Mouse (Mus musculus) ES-Bruce4 (cell line): ENCODE results near the gene A630095N17Rik. TPM values are rescaled to one million over a fixed set of nuclear protein-coding genes. Genes with fewer than 3 reads are reported as not detected.

Source experiments
- H3K27ac ChIP-seq: 2 replicates; pipeline ENCODE4 v1.5.1; 2012; ENCODE audit warnings: low read length, inconsistent platforms; ENCODE audit not compliant: insufficient read depth
- H3K27me3 ChIP-seq: 2 replicates; pipeline ENCODE4 v1.6.1; 2012; ENCODE audit warnings: mild to moderate bottlenecking, low read length, inconsistent platforms; ENCODE audit not compliant: control insufficient read depth, poor library complexity, insufficient read depth, severe bottlenecking
- H3K36me3 ChIP-seq: 2 replicates; pipeline ENCODE4 v1.6.1; 2012; ENCODE audit warnings: inconsistent platforms, mild to moderate bottlenecking, low read length, moderate library complexity; ENCODE audit not compliant: control insufficient read depth, poor library complexity, insufficient read depth, severe bottlenecking
- H3K4me1 ChIP-seq: one replicate; pipeline ENCODE4 v1.8.1; 2011; ENCODE audit warnings: low read length; ENCODE audit not compliant: control insufficient read depth, insufficient read depth
- H3K4me3 ChIP-seq: 2 replicates; pipeline ENCODE4 v1.5.1; 2011; ENCODE audit warnings: low read depth, mild to moderate bottlenecking, low read length
- H3K9ac ChIP-seq: 2 replicates; pipeline ENCODE4 v1.6.1; 2012; ENCODE audit warnings: low read depth, mild to moderate bottlenecking, inconsistent platforms; ENCODE audit not compliant: poor library complexity, severe bottlenecking
- H3K9me3 ChIP-seq: replicated peaks from 2 replicates; pipeline ENCODE4 v1.6.1; 2012; ENCODE audit warnings: mild to moderate bottlenecking, low read length, inconsistent platforms; ENCODE audit not compliant: control insufficient read depth, poor library complexity, insufficient read depth, severe bottlenecking
- CTCF ChIP-seq: IDR thresholded peaks from one replicate; pipeline ENCODE4 v1.8.1; 2011; ENCODE audit warnings: low read depth, low read length
- EP300 ChIP-seq: IDR thresholded peaks from 2 replicates; pipeline ENCODE4 v1.6.1; 2011; ENCODE audit warnings: low read depth, low read length; ENCODE audit not compliant: insufficient read depth
- POLR2A ChIP-seq: IDR thresholded peaks from one replicate; pipeline ENCODE4 v1.8.1; 2011; ENCODE audit warnings: low read length; ENCODE audit not compliant: insufficient read depth
- polyA plus RNA-seq: library from polyadenylated mRNA; stranded (reverse); fragments of >200 nt; gene quantifications from 2 replicates; pipeline ENCODE4 v1.2.4, GENCODE M21; 2011; ENCODE audit warnings: low read depth; ENCODE audit not compliant: missing spikeins, insufficient read depth, insufficient read length

The A630095N17Rik gene
- polyA plus RNA-seq, 1 experiment, result not detected

DNA sequence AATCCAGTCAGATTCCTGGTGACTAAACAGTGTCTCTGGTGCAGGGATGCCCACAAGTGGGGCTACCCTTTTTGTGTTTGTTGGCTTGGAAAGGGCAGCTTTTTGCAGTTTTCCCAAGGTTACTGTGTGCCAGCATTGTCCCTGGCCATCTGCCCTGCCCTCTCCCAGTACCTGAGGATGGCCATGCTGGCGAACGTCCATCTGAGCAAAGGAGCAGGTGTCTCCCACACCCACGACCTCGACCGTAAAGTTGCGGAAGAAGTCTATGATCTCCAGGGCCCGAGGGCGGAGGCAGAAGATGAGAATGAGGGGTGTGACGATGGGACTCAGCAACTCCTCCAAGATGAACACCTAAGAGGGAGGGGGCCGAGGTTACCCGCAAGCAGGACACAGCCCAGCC, 46.4 kb downstream of the A630095N17Rik start:
- Histone ChIP-seq H3K4me1 (no peaks in the 10 kb centered on the region), H3K4me3 (0 out of 2 replicates have a peak overlapping the region, but pooled peaks have one; percentile 1), H3K27me3 (no peaks in the 10 kb centered on the region), H3K36me3 (no peaks in the 10 kb centered on the region), H3K9ac (no peak overlapping the region), H3K9me3 (no peaks in the 10 kb centered on the region), H3K27ac (no peak overlapping the region)
- no peak for TF ChIP-seq CTCF
- TF ChIP-seq POLR2A, result no peak
- TF ChIP-seq EP300, result no peak

DNA sequence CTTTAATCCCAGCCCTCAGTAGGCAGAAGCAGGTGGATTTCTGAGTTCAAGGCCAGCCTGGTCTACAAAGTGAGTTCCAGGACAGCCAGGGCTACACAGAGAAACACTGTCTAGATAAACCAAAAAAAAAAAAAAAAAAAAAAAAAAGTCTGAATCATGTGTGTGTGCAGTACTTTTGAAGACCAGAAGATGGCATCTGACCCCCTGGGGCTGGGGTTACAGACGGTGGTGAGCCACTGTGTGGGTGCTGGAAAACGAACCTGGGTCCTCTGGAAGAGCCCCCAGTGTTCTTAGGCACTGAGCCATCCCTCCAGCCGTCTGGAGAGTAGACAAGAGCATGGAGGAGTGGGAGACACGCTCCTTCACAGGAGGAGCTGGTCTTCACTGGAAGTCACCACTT, 49.7 kb downstream of the A630095N17Rik start:
- H3K9ac ChIP-seq, result no peak overlapping the region
- no peaks in the 10 kb centered on the region for H3K9me3 ChIP-seq
- no peaks in the 10 kb centered on the region for H3K4me1 ChIP-seq
- H3K4me3 ChIP-seq, result no peak overlapping the region
- H3K27me3 ChIP-seq, result no peaks in the 10 kb centered on the region
- no peaks in the 10 kb centered on the region for H3K36me3 ChIP-seq
- no peak overlapping the region for H3K27ac ChIP-seq
- TF ChIP-seq POLR2A (no peak), CTCF (no peak), EP300 (no peak)

DNA sequence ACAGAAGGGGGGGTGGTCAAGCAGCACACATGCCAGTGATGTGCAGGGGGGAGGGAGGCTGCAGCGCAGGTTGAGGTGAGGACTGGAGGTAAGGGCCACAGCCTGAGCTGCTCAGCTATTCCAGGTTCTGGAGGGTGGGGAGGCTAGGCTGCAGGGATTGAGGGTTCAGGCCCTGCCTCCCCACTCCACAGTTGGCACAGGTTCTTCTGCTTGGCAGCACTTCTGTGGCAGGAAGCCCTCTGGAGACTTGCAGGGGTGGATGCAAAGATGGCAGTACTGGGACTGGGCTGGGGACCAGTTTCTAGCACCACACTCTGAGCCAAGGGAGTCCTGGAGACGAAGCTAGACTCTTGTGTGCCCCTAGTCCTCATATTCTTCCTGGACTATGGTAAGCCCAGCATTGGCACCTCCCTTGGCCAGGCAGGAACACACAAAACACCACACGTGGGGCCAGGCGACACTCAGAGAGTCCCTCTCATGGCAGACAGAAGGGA, 50.5 kb downstream of the A630095N17Rik start:
- TF ChIP-seq CTCF, result no peak
- no peak for TF ChIP-seq POLR2A
- TF ChIP-seq EP300, result no peak
- no peaks in the 10 kb centered on the region for H3K27me3 ChIP-seq
- H3K4me3 ChIP-seq, result no peak overlapping the region
- no peak overlapping the region for H3K27ac ChIP-seq
- H3K9ac ChIP-seq, result no peak overlapping the region
- no peaks in the 10 kb centered on the region for H3K9me3 ChIP-seq
- H3K36me3 ChIP-seq, result no peaks in the 10 kb centered on the region
- no peaks in the 10 kb centered on the region for H3K4me1 ChIP-seq

DNA sequence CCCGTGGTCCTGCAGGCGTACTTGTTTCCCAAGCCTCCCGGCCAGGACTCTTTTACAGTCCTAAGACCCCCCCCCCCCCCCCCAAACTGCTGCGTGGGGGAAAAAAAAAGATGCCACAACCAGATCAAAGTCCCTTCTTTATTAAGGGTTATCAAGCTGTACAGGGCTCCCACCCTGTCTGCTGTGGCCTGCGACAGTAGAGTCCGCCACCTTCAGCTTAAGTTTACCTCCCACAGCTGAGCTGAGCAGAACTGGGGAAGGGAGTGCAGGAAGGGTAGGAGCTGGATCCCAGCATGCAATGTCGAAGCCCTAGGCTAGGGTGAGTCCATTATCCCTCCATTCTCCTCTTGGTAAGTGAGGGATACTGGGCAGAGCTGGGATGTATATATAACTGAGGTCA, 51.2 kb downstream of the A630095N17Rik start:
- no peaks in the 10 kb centered on the region for H3K4me1 ChIP-seq
- peak overlapping the region; percentile 17; the same call in 1 of the 2 replicates for H3K9ac ChIP-seq
- H3K27me3 ChIP-seq, result no peaks in the 10 kb centered on the region
- no peaks in the 10 kb centered on the region for H3K9me3 ChIP-seq
- H3K4me3 ChIP-seq, result no peak overlapping the region
- H3K36me3 ChIP-seq, result no peaks in the 10 kb centered on the region
- TF ChIP-seq POLR2A, result no peak
- H3K27ac ChIP-seq, result no peak overlapping the region

DNA sequence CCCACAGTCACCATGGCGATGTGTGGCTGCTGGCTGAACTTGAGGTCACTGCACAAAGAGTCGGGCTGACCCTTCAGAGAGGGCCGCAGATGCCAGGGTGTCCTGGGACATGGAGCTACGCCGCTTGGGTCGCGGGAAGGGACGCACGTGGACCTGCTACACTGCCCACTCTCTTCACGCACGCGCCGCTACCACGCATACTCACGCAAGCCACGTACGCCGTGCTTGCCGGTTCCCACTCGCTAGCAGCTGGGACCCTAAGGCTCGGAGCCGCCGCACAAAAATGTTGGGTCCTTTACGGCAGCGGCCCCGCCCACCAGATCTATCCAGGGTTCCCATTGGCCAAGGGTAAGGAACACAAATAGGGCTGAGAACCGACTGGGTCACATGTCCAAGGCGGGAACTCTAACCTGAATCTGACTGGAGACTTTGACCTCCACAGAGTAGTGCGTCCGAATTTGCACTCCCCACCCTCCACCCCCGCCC, 51.8 kb downstream of the A630095N17Rik start, which contains the start of gene Abcb6:
Gene Abcb6 (minus strand): TSS at position 288 of the 486 bp plus-strand sequence.
- no peaks in the 10 kb centered on the region for H3K9me3 ChIP-seq
- H3K27ac ChIP-seq, result no peak within 1 kb of the TSS
- no peaks in the 10 kb centered on the region for H3K36me3 ChIP-seq

DNA sequence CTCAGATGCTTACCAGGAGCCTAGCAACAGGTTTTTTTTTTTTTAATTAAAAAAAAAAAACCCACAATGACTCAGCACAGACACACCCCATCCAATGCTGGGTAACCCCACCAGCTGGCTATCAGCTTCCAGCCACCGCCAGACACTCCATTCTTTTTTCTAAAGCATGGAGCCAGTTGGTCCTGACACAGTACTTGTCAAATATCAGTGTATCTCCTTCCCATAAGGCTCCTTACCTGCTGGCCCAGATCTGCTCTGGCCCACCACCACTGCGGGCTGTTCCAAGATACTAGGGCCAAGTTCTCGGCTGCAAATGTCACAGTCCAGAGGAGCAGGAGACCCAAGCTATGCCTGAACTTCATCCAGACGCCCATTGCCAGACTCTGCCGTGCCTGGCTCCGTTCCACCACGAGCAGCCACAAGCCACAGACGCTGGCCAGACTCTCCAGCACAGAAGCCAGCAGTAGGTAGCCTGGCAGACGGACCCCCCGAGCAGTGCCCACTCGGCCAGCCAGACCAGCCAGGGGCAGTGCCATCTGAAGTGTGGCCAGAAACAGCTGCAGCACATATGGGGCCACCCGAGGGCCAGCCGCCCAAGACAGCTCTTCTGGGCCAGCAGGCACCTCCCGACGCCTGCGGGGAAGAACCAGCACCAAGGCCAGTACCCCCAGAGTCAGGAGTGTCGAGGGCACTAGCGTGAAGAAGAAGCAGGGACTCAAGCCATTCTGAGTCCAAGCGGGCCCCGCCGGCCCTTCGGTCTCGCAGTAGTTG, 52.4 kb downstream of the A630095N17Rik start:
- H3K9ac ChIP-seq, result peak overlapping the region; percentile 3; the same call in 1 of the 2 replicates
- no peaks in the 10 kb centered on the region for H3K4me1 ChIP-seq
- H3K36me3 ChIP-seq, result no peaks in the 10 kb centered on the region
- H3K4me3 ChIP-seq, result peak overlapping the region; percentile 70
- H3K27me3 ChIP-seq, result no peaks in the 10 kb centered on the region
- no peak for TF ChIP-seq EP300
- no peak for TF ChIP-seq POLR2A
- no peak for TF ChIP-seq CTCF
- no peaks in the 10 kb centered on the region for H3K9me3 ChIP-seq
- no peak overlapping the region for H3K27ac ChIP-seq

More for the DNA sequence above, 51.8 kb downstream of the A630095N17Rik start, which contains the start of gene Abcb6:
- H3K4me3 ChIP-seq, result peak within 1 kb of the TSS; percentile 70
- no peaks in the 10 kb centered on the region for H3K27me3 ChIP-seq
- peak; percentile 10 for TF ChIP-seq POLR2A
- TF ChIP-seq EP300, result no peak
- H3K4me1 ChIP-seq, result no peaks in the 10 kb centered on the region
- H3K9ac ChIP-seq, result peak within 1 kb of the TSS; percentile 17

Other genes with a start within 250 kb of the A630095N17Rik start
- gene Nhej1, start 106.9 kb downstream of the A630095N17Rik start, polyA plus RNA-seq, result 3.7 and 5.1 TPM in 2 replicates
- gene Slc23a3, start 98.2 kb downstream of the A630095N17Rik start, polyA plus RNA-seq, result not detected in 2 replicates
- gene Cnppd1, start 89.4 kb downstream of the A630095N17Rik start, polyA plus RNA-seq, result 20.0 and 23.9 TPM in 2 replicates
- 21.9 and 22.7 TPM in 2 replicates for gene Retreg2, start 89.3 kb downstream of the A630095N17Rik start, polyA plus RNA-seq
- 10.9 and 13.0 TPM in 2 replicates for gene Zfand2b, start 63.5 kb downstream of the A630095N17Rik start, polyA plus RNA-seq
- 8.8 and 10.8 TPM in 2 replicates for gene Abcb6, start 51.7 kb downstream of the A630095N17Rik start, polyA plus RNA-seq
- 17.0 and 17.4 TPM in 2 replicates for gene Ankzf1, start 40.0 kb downstream of the A630095N17Rik start, polyA plus RNA-seq
- gene Atg9a, start 39.9 kb downstream of the A630095N17Rik start, polyA plus RNA-seq, result 10.3 and 10.6 TPM in 2 replicates
- gene Glb1l, start 21.3 kb downstream of the A630095N17Rik start, polyA plus RNA-seq, result 5.1 and 10.6 TPM in 2 replicates
- 27.8 and 37.4 TPM in 2 replicates for gene Stk16, start 21.3 kb downstream of the A630095N17Rik start, polyA plus RNA-seq
- 97.4 and 113 TPM in 2 replicates for gene Tuba4a, start 12.2 kb downstream of the A630095N17Rik start, polyA plus RNA-seq
- 18.9 and 23.8 TPM in 2 replicates for gene Dnajb2, start 4.3 kb upstream of the A630095N17Rik start, polyA plus RNA-seq
- gene Ptprn, start 32.4 kb upstream of the A630095N17Rik start, polyA plus RNA-seq, result 9.1 and 10.1 TPM in 2 replicates
- gene Resp18, start 46.3 kb upstream of the A630095N17Rik start, polyA plus RNA-seq, result not detected in 2 replicates
- gene Dnpep, start 85.9 kb upstream of the A630095N17Rik start, polyA plus RNA-seq, result 104 and 105 TPM in 2 replicates
- gene Des, start 128.2 kb upstream of the A630095N17Rik start, polyA plus RNA-seq, result 18.2 and 23.3 TPM in 2 replicates
- 18.0 and 19.8 TPM in 2 replicates for gene Speg, start 143.2 kb upstream of the A630095N17Rik start, polyA plus RNA-seq
- gene Gmppa, start 203.8 kb upstream of the A630095N17Rik start, polyA plus RNA-seq, result 35.2 and 36.5 TPM in 2 replicates
- gene Asic4, start 218.3 kb upstream of the A630095N17Rik start, polyA plus RNA-seq, result not detected in 2 replicates
- gene Chpf, start 247.2 kb upstream of the A630095N17Rik start, polyA plus RNA-seq, result 13.3 and 15.1 TPM in 2 replicates
- 0.27 and 0.53 TPM in 2 replicates for gene Tmem198, start 247.4 kb upstream of the A630095N17Rik start, polyA plus RNA-seq